Mouse (Mus musculus): ENCODE measurements around the gene Tenm4. TPM values are rescaled to one million over a fixed set of nuclear protein-coding genes. Genes with fewer than 3 reads are reported as not detected.
A peak's percentile ranks its signal among the peaks of the same experiment; 100 is the strongest.

The Tenm4 gene
- polyA plus RNA-seq, 1 experiment from 2014 or later, result 16.8 TPM

DNA sequence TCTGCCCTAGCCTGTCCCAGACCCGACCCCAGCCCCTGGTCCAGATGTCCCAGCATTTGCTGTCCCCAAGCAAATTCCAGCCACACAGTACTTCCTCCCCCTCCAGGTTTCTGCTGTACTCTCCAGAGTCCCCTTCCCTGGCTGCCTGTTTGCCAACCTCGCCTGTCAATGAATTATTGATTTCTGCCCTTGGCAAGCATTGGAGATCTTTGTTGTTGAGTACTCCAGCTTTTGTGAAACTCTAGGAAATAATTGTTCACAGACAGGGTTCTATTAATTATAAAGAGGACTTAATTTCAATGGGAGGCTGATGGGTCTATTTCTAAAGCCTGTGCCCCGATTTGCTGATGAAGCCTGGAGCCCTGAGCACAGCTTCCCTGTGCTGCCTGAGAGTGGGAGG is 733.4 kb downstream of the Tenm4 start:
- Histone ChIP-seq H3K27ac (no peak overlapping the region), H3K4me1 (peaks cover 25% of the 10 kb centered on the region), H3K36me3 (peaks cover 8% of the 10 kb centered on the region; the same call in 1 of the 2 replicates), H3K9me3 (no peaks in the 10 kb centered on the region), H3K27me3 (ENCODE audit: insufficient read depth, poor library complexity, severe bottlenecking) (peaks cover 20% of the 10 kb centered on the region; the same call in 1 of the 2 replicates), H3K4me3 (no peak overlapping the region)
- no peak for DNase-seq (ENCODE audit: low spot score)
- WGBS, result 56% methylated on average over 3 of the region's 3 CpGs

DNA sequence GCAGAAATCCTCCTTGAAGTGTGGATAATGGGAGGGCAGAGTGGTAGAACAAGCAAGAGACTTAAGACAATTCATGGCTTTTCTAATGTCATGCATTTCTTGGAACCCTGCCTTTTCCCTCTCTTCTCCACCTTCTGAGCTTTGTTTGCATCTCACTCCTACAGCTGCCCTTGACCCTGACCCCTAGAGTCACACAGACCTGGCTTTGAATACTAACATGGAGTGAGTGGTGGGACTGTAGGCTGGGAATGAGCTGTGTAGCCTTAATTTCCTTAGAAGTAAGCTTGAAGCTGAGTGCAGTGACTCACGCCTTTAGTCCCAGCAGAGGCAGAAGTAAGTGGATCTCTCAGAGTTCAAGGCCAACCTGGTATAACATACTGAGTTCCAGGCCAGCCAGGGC is 733.9 kb downstream of the Tenm4 start:
- no peak overlapping the region for H3K27ac ChIP-seq
- H3K4me1 ChIP-seq, result peaks cover 20% of the 10 kb centered on the region

DNA sequence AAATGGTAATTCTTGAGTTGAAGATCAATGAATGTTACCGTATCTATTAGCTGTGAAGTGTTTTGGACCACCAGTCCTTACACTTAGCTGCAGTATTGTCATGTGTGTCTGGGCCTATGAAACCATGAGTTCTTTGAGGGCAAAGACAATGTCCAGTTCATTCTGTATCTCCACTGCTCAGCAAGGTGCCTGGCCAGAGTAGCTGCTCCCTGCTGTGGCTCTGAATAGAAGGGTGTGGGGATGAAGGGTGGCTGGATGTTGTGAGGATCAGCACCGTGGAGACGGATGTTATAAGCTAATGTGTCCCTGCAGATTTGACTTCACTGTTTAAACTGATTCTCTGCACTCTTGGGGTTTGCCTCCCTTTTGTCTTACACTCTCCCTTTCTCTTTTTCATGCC is 734.4 kb downstream of the Tenm4 start:
- Histone ChIP-seq H3K9me3 (no peaks in the 10 kb centered on the region), H3K4me3 (no peak overlapping the region), H3K27me3 (ENCODE audit: insufficient read depth, poor library complexity, severe bottlenecking) (peaks cover 27% of the 10 kb centered on the region; the same call in 1 of the 2 replicates), H3K36me3 (peaks cover 8% of the 10 kb centered on the region; the same call in 1 of the 2 replicates), H3K27ac (no peak overlapping the region), H3K4me1 (peaks cover 17% of the 10 kb centered on the region)
- WGBS, result 86% methylated on average over 3 of the region's 3 CpGs
- no peak for DNase-seq (ENCODE audit: low spot score)

More for the DNA sequence above, 733.9 kb downstream of the Tenm4 start:
- peaks cover 25% of the 10 kb centered on the region; the same call in 1 of the 2 replicates for H3K27me3 ChIP-seq (ENCODE audit: insufficient read depth, poor library complexity, severe bottlenecking)
- H3K36me3 ChIP-seq, result peaks cover 8% of the 10 kb centered on the region; the same call in 1 of the 2 replicates
- 74% methylated on average over 1 of the region's 1 CpGs for WGBS
- no peak overlapping the region for H3K4me3 ChIP-seq
- H3K9me3 ChIP-seq, result no peaks in the 10 kb centered on the region
- DNase-seq (ENCODE audit: low spot score), result no peak

- Histone ChIP-seq H3K4me3 (no peak overlapping the region), H3K4me1 (peaks cover 12% of the 10 kb centered on the region), H3K27ac (no peak overlapping the region), H3K36me3 (peaks cover 8% of the 10 kb centered on the region; the same call in 1 of the 2 replicates), H3K27me3 (ENCODE audit: insufficient read depth, poor library complexity, severe bottlenecking) (peaks cover 31% of the 10 kb centered on the region), H3K9me3 (no peaks in the 10 kb centered on the region)
- WGBS, result 88% methylated on average over 20 of the region's 20 CpGs
- DNase-seq (ENCODE audit: low spot score), result no peak
These were observed 735.2 kb downstream of the Tenm4 start for GRCm38 (mm10) chr7:96906216-96906615.

GRCm38 (mm10) chr7:96907971-96908680 is 737.1 kb downstream of the Tenm4 start:
- H3K4me3 ChIP-seq, result no peak overlapping the region
- H3K27me3 ChIP-seq (ENCODE audit: insufficient read depth, poor library complexity, severe bottlenecking), result peaks cover 50% of the 10 kb centered on the region
- WGBS, result 64% methylated on average over 16 of the region's 16 CpGs
- no peaks in the 10 kb centered on the region for H3K9me3 ChIP-seq
- H3K27ac ChIP-seq, result no peak overlapping the region
- no peaks in the 10 kb centered on the region for H3K4me1 ChIP-seq
- no peak for DNase-seq (ENCODE audit: low spot score)
- H3K36me3 ChIP-seq, result peaks cover 8% of the 10 kb centered on the region; the same call in 1 of the 2 replicates

- H3K4me1 ChIP-seq, result no peaks in the 10 kb centered on the region
- no peak overlapping the region for H3K27ac ChIP-seq
- H3K36me3 ChIP-seq, result peaks cover 8% of the 10 kb centered on the region; the same call in 1 of the 2 replicates
- H3K27me3 ChIP-seq (ENCODE audit: insufficient read depth, poor library complexity, severe bottlenecking), result peaks cover 50% of the 10 kb centered on the region
- 77% methylated on average over 5 of the region's 5 CpGs for WGBS
- no peak for DNase-seq (ENCODE audit: low spot score)
- H3K9me3 ChIP-seq, result no peaks in the 10 kb centered on the region
- no peak overlapping the region for H3K4me3 ChIP-seq
These were observed 738.8 kb downstream of the Tenm4 start for GRCm38 (mm10) chr7:96909856-96910255.

DNA sequence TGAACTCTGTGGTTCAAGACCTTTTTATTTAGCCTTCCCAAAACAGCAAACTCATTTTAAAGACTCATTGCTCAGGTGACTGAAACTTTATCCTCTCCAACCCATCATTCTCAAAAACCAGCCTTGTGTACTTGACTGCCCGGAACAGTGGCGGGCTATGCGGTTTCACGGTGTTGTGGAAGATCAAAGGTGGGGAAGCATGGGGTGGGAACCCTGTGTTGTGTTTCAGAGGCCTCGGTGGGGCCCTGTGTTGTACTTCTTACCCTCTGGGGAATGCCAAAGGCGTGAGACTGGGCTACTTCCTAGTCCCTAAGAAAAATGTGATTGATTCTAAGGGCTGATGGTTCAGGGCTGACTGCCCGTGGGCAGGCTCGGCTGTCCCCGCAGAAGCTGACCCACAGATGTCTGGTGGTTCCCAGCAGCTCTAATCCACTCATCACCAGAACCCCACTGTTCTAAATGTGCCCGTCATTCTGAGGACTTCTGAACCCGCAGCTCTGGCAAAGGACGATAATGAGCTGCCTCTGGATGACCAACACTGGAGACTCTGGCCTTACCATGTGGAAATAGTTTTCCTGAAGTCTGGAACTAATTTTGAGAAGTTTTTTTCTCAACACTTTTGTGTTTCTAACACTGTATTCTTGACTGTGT is 739.4 kb downstream of the Tenm4 start:
- peaks cover 54% of the 10 kb centered on the region for H3K27me3 ChIP-seq (ENCODE audit: insufficient read depth, poor library complexity, severe bottlenecking)
- no peak overlapping the region for H3K27ac ChIP-seq
- peaks cover 8% of the 10 kb centered on the region; the same call in 1 of the 2 replicates for H3K36me3 ChIP-seq
- H3K4me1 ChIP-seq, result no peaks in the 10 kb centered on the region
- no peak for DNase-seq (ENCODE audit: low spot score)
- no peaks in the 10 kb centered on the region for H3K9me3 ChIP-seq
- WGBS, result 67% methylated on average over 12 of the region's 12 CpGs
- H3K4me3 ChIP-seq, result no peak overlapping the region

- Histone ChIP-seq H3K4me1 (no peaks in the 10 kb centered on the region), H3K27me3 (ENCODE audit: insufficient read depth, poor library complexity, severe bottlenecking) (peaks cover 61% of the 10 kb centered on the region)
These were observed 743.0 kb downstream of the Tenm4 start for GRCm38 (mm10) chr7:96914031-96914430.

GRCm38 (mm10) chr7:96915452-96916105 is 744.5 kb downstream of the Tenm4 start:
- no peak overlapping the region for H3K27ac ChIP-seq
- DNase-seq (ENCODE audit: low spot score), result peak; percentile 81
- WGBS, result 1% methylated on average over 2 of the region's 2 CpGs
- H3K4me3 ChIP-seq, result no peak overlapping the region
- H3K36me3 ChIP-seq, result no peaks in the 10 kb centered on the region
- peaks cover 54% of the 10 kb centered on the region for H3K27me3 ChIP-seq (ENCODE audit: insufficient read depth, poor library complexity, severe bottlenecking)
- no peaks in the 10 kb centered on the region for H3K4me1 ChIP-seq
- no peaks in the 10 kb centered on the region for H3K9me3 ChIP-seq

More at GRCm38 (mm10) chr7:96914031-96914430, 743.0 kb downstream of the Tenm4 start:
- peak; percentile 89 for DNase-seq (ENCODE audit: low spot score)
- Histone ChIP-seq H3K9me3 (no peaks in the 10 kb centered on the region), H3K27ac (no peak overlapping the region), H3K4me3 (no peak overlapping the region), H3K36me3 (no peaks in the 10 kb centered on the region)
- WGBS, result 9% methylated on average over 6 of the region's 6 CpGs

- DNase-seq (ENCODE audit: low spot score), result no peak
These were observed 749.5 kb downstream of the Tenm4 start for GRCm38 (mm10) chr7:96920447-96921095.

DNA sequence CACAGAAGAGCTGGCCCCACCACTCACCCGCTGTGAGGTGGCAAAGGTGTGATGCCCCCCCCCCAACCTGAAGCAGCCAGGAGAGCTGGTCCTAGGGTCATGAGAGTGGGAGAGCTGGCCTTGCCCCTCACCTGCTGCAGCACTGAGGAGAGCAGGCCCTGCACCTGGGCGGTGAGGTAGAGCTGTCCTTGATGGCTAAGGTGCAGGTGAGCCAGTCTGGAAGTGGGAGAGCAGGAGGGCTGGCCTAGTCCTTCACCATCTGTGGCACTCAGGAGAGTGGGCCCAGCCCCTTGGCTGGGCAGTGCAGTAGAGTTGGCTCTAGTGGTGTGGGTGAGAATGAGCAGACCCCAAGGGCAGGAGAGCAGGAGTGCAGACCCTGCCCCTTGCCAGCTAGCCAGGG is 751.9 kb downstream of the Tenm4 start:
- H3K4me1 ChIP-seq, result no peaks in the 10 kb centered on the region
- no peak overlapping the region for H3K27ac ChIP-seq
- H3K4me3 ChIP-seq, result no peak overlapping the region
- H3K36me3 ChIP-seq, result no peaks in the 10 kb centered on the region
- peaks cover 13% of the 10 kb centered on the region for H3K27me3 ChIP-seq (ENCODE audit: insufficient read depth, poor library complexity, severe bottlenecking)
- no peaks in the 10 kb centered on the region for H3K9me3 ChIP-seq
- 95% methylated on average over 2 of the region's 2 CpGs for WGBS
- no peak for DNase-seq (ENCODE audit: low spot score)

More at GRCm38 (mm10) chr7:96920447-96921095, 749.5 kb downstream of the Tenm4 start:
- H3K27me3 ChIP-seq (ENCODE audit: insufficient read depth, poor library complexity, severe bottlenecking), result peaks cover 23% of the 10 kb centered on the region
- no peaks in the 10 kb centered on the region for H3K9me3 ChIP-seq
- H3K36me3 ChIP-seq, result no peaks in the 10 kb centered on the region
- no peak overlapping the region for H3K27ac ChIP-seq
- H3K4me3 ChIP-seq, result no peak overlapping the region
- 81% methylated on average over 7 of the region's 7 CpGs for WGBS
- no peaks in the 10 kb centered on the region for H3K4me1 ChIP-seq

DNA sequence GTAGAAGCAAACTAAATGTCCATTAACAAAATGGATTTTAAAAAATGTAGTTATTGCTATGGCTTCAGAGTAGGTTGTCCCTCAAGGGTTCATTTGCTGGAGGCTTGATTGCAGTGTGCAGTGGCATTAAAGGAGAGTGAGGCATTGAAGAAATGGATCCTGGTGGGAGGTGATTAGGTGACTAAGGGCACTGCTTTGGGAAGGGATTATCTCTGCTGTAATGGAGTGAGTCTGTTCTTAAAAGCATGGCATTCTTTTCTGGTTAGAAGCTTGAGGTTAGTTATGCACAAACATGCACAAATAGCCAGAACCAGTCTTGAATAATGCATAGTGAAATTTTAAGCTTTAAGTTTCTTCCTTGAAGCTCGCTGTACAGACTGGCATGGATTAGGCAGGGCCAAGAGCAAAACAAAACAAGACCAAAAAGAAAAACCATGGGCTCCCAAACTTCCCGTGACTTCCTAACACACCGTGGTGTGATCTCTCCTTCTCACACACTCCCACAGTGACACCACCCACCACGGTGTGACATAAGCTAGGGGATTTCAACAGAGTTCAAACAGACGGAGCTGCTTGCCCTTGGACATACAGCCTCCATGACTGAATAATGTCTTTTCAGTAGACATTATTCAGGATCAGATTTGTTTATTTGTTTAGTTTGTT is 772.8 kb downstream of the Tenm4 start:
- H3K4me1 ChIP-seq, result no peaks in the 10 kb centered on the region
- no peaks in the 10 kb centered on the region for H3K9me3 ChIP-seq
- no peaks in the 10 kb centered on the region for H3K36me3 ChIP-seq
- WGBS, result 79% methylated on average over 5 of the region's 5 CpGs
- H3K27ac ChIP-seq, result no peak overlapping the region
- H3K4me3 ChIP-seq, result no peak overlapping the region
- DNase-seq (ENCODE audit: low spot score), result no peak
- H3K27me3 ChIP-seq (ENCODE audit: insufficient read depth, poor library complexity, severe bottlenecking), result no peaks in the 10 kb centered on the region

All from heart, embryonic 10.5 days (tissue).